Mouse (Mus musculus): ENCODE measurements around the gene Heg1. TPM values are rescaled to one million over a fixed set of nuclear protein-coding genes. Genes with fewer than 3 reads are reported as not detected.

Gene Heg1
- polyA plus RNA-seq, 1 experiment from 2014 or later: 10.2 TPM

DNA sequence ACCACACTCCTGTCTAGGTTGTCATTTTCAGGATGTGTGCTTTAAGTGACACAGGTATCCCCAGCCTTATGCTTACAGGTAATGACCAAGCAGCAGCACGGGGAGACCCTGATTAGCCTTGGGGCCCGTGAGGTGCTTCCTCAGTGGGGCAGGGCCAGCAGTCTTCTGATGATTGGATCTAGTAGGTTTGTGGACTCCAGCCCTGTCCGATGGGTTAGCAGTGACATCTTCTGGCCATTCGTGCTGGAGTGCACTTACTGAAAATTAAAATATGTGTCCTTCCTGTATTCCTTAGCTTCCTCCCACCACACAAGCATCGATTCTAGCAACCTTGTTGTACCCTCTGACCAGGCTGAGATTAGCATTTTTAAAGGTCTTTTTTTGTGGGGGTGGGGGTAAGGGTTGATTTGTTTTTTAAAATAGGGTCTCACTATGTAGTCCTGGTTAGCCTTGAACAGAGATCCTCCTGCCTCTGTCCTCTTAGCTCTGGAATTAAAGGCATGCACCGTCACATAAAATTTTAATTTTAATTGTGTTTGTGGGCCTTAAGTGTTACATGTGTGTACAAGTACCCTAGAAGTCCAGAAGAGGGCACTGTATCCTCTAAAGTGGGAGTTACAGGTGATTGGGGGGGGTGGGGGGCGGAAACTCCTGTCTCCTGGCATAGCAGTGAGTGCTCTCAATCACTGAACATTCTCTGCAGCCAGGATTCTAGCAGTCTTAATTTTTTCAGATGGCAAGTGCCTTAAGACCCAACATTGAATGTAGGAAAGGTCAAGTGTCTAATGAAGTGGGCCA, 60.7 kb downstream of the Heg1 start:
- 48% methylated on average over 7 of the region's 7 CpGs for WGBS
- Histone ChIP-seq H3K4me1 (ENCODE audit: control insufficient read depth, insufficient read depth, low read length) (peaks cover 10% of the 10 kb centered on the region), H3K4me3 (ENCODE audit: low read length) (no peak overlapping the region), H3K9me3 (ENCODE audit: control insufficient read depth, low read length) (no peaks in the 10 kb centered on the region), H3K4me2 (ENCODE audit: low read depth, low read length) (peak overlapping the region; percentile 10; the same call in 1 of the 2 replicates), H3K36me3 (ENCODE audit: control insufficient read depth, insufficient read depth, low read length) (no peaks in the 10 kb centered on the region), H3K27me3 (replicated peaks; ENCODE audit: control insufficient read depth, insufficient read depth, low read length) (no peaks in the 10 kb centered on the region), H3K9ac (ENCODE audit: low read depth, low read length) (no peak overlapping the region), H3K27ac (ENCODE audit: low read length) (peak overlapping the region; percentile 79)
- peak; percentile 51 for ATAC-seq

DNA sequence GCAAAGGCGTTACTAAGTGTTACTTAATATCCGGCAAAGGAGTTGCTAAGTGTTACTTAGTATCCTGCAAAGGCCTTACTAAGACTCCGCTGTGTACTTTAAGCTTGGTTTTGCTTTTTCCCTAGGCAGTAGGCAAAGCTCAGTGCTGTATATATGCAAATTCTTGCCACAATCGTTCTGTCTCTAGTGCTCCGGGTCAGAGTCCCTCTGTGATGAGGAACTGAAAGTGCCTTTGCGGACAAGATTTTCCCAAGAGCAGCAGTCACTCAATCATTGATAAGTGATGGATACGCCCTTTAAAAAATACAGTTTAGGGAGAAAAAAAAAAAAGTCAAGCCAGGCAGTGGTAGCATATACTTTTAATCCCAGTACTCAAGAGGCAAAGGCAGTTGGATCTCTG, 61.3 kb downstream of the Heg1 start:
- Histone ChIP-seq H3K9ac (ENCODE audit: low read depth, low read length) (no peak overlapping the region), H3K4me2 (ENCODE audit: low read depth, low read length) (peak overlapping the region; percentile 10; the same call in 1 of the 2 replicates), H3K36me3 (ENCODE audit: control insufficient read depth, insufficient read depth, low read length) (no peaks in the 10 kb centered on the region), H3K9me3 (ENCODE audit: control insufficient read depth, low read length) (no peaks in the 10 kb centered on the region), H3K4me1 (ENCODE audit: control insufficient read depth, insufficient read depth, low read length) (peaks cover 8% of the 10 kb centered on the region), H3K4me3 (ENCODE audit: low read length) (no peak overlapping the region), H3K27me3 (replicated peaks; ENCODE audit: control insufficient read depth, insufficient read depth, low read length) (no peaks in the 10 kb centered on the region), H3K27ac (ENCODE audit: low read length) (peak overlapping the region; percentile 79)
- peak; percentile 83 for ATAC-seq
- WGBS: 63% methylated on average over 7 of the region's 7 CpGs

DNA sequence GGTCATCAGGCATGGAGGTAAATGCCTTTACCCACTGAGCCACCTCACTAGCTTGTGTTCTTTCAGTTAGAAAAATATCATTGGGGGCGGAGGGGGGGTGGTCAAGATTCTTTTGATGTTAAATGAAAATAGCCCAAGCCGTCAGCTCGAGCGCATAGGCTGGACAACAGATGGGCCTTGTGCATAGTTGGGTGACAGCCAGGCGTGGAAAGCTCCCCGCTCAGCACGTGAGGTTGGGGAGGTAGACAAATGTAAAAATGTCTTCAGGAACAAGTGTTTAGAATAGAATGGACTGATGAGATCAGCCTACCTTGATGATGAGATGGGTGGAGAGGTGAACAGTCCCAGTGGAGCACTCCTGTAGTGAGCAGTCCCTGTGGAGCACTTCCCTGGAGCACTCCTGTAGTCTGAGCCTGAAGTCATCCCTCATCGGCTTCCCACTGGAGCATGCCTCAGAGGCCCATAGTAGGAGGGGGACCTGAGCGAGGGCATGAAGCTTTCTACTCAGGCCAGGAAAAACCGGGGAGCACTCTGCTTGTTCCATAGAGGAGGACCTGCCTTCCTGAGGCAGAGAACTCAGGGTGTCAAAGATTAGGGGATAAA, 62.0 kb downstream of the Heg1 start:
- WGBS: 73% methylated on average over 10 of the region's 10 CpGs
- Histone ChIP-seq H3K27ac (ENCODE audit: low read length) (peak overlapping the region; percentile 23; the same call in 1 of the 2 replicates), H3K27me3 (replicated peaks; ENCODE audit: control insufficient read depth, insufficient read depth, low read length) (no peaks in the 10 kb centered on the region), H3K36me3 (ENCODE audit: control insufficient read depth, insufficient read depth, low read length) (no peaks in the 10 kb centered on the region), H3K9me3 (ENCODE audit: control insufficient read depth, low read length) (no peaks in the 10 kb centered on the region), H3K9ac (ENCODE audit: low read depth, low read length) (no peak overlapping the region), H3K4me2 (ENCODE audit: low read depth, low read length) (no peak overlapping the region), H3K4me3 (ENCODE audit: low read length) (no peak overlapping the region), H3K4me1 (ENCODE audit: control insufficient read depth, insufficient read depth, low read length) (peaks cover 4% of the 10 kb centered on the region)
- no peak for ATAC-seq

DNA sequence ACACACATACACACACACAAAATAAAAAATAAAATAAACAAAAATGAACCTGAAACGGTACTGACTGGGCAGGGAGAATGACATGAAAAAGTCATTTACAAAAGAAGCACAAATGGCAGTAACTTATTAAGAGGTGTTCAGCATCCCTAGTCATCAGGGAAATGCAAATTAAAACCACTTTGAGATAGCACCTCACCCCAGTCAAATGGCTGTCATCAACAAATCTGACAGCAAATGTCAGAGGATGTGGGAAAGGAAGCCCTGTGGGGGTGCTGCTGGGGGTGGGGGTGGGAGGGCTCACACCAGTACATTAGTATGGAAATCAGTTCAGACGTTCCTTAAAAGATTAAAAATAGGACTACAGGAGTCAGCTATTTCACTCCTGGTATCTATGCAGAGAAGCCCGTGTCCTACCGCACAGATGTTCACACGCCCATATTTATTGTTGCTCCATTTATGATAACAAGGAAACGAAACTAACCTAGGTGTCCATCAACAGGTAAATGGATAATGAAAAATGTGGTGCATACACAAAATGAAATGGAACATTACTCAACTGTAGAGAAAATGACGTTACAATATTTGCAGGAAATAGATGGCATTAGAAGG, 63.3 kb downstream of the Heg1 start:
- no peak overlapping the region for H3K4me3 ChIP-seq (ENCODE audit: low read length)
- ATAC-seq: 0 out of 2 replicates have a peak, but pooled peaks have one; percentile 21
- H3K4me2 ChIP-seq (ENCODE audit: low read depth, low read length): no peak overlapping the region
- no peaks in the 10 kb centered on the region for H3K9me3 ChIP-seq (ENCODE audit: control insufficient read depth, low read length)
- no peaks in the 10 kb centered on the region for H3K27me3 ChIP-seq (replicated peaks; ENCODE audit: control insufficient read depth, insufficient read depth, low read length)
- 50% methylated on average over 7 of the region's 7 CpGs for WGBS
- no peaks in the 10 kb centered on the region for H3K36me3 ChIP-seq (ENCODE audit: control insufficient read depth, insufficient read depth, low read length)
- no peak overlapping the region for H3K9ac ChIP-seq (ENCODE audit: low read depth, low read length)
- peaks cover 9% of the 10 kb centered on the region for H3K4me1 ChIP-seq (ENCODE audit: control insufficient read depth, insufficient read depth, low read length)
- peak overlapping the region; percentile 63; the same call in 1 of the 2 replicates for H3K27ac ChIP-seq (ENCODE audit: low read length)

- Histone ChIP-seq H3K4me3 (ENCODE audit: low read length) (no peak overlapping the region), H3K27me3 (replicated peaks; ENCODE audit: control insufficient read depth, insufficient read depth, low read length) (no peaks in the 10 kb centered on the region), H3K36me3 (ENCODE audit: control insufficient read depth, insufficient read depth, low read length) (no peaks in the 10 kb centered on the region), H3K9me3 (ENCODE audit: control insufficient read depth, low read length) (no peaks in the 10 kb centered on the region), H3K4me2 (ENCODE audit: low read depth, low read length) (no peak overlapping the region), H3K9ac (ENCODE audit: low read depth, low read length) (no peak overlapping the region), H3K4me1 (ENCODE audit: control insufficient read depth, insufficient read depth, low read length) (peaks cover 9% of the 10 kb centered on the region), H3K27ac (ENCODE audit: low read length) (peak overlapping the region; percentile 63)
- no peak for ATAC-seq
- WGBS: 84% methylated on average over 2 of the region's 2 CpGs
Measured at GRCm38 (mm10) chr16:33747994-33748393, 63.8 kb downstream of the Heg1 start.

DNA sequence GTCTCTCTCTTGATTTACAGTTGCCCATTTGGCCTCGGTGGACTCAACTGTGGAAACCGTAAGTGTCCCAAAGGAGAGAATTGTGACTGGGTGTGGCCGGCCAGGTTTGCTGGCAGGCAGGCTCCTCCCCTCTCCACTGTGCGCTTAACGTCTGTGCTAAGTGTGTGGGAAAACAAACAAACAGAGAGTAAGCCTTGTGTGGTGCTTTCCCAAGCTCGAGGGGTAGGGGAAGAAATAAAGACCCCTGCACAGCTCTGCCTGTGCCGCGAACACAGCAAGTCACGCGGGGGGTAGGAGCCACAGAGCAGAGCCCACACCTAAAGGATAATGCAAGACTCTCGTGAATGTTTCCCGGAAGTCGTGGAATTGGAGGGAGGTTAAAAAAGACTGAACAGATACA, 67.0 kb downstream of the Heg1 start:
- Histone ChIP-seq H3K4me2 (ENCODE audit: low read depth, low read length) (peak overlapping the region; percentile 51), H3K9ac (ENCODE audit: low read depth, low read length) (peak overlapping the region; percentile 55), H3K4me3 (ENCODE audit: low read length) (peak overlapping the region; percentile 32), H3K27ac (ENCODE audit: low read length) (peak overlapping the region; percentile 75), H3K27me3 (replicated peaks; ENCODE audit: control insufficient read depth, insufficient read depth, low read length) (no peaks in the 10 kb centered on the region), H3K4me1 (ENCODE audit: control insufficient read depth, insufficient read depth, low read length) (peaks cover 5% of the 10 kb centered on the region), H3K36me3 (ENCODE audit: control insufficient read depth, insufficient read depth, low read length) (peaks cover 2% of the 10 kb centered on the region; the same call in 1 of the 2 replicates), H3K9me3 (ENCODE audit: control insufficient read depth, low read length) (no peaks in the 10 kb centered on the region)
- WGBS: 32% methylated on average over 13 of the region's 13 CpGs
- ATAC-seq: peak; percentile 56

- WGBS: 53% methylated on average over 12 of the region's 12 CpGs
- Histone ChIP-seq H3K4me1 (ENCODE audit: control insufficient read depth, insufficient read depth, low read length) (peaks cover 5% of the 10 kb centered on the region), H3K4me3 (ENCODE audit: low read length) (peak overlapping the region; percentile 32), H3K27ac (ENCODE audit: low read length) (peak overlapping the region; percentile 75), H3K9me3 (ENCODE audit: control insufficient read depth, low read length) (no peaks in the 10 kb centered on the region), H3K36me3 (ENCODE audit: control insufficient read depth, insufficient read depth, low read length) (peaks cover 2% of the 10 kb centered on the region; the same call in 1 of the 2 replicates), H3K27me3 (replicated peaks; ENCODE audit: control insufficient read depth, insufficient read depth, low read length) (no peaks in the 10 kb centered on the region), H3K4me2 (ENCODE audit: low read depth, low read length) (peak overlapping the region; percentile 51), H3K9ac (ENCODE audit: low read depth, low read length) (peak overlapping the region; percentile 55)
- peak; percentile 39 for ATAC-seq
Measured at GRCm38 (mm10) chr16:33751590-33751989, 67.4 kb downstream of the Heg1 start.

GRCm38 (mm10) chr16:33752904-33753578, 68.9 kb downstream of the Heg1 start:
- H3K9ac ChIP-seq (ENCODE audit: low read depth, low read length): peak overlapping the region; percentile 55
- ATAC-seq: peak; percentile 89
- peak overlapping the region; percentile 95 for H3K27ac ChIP-seq (ENCODE audit: low read length)
- peaks cover 2% of the 10 kb centered on the region; the same call in 1 of the 2 replicates for H3K36me3 ChIP-seq (ENCODE audit: control insufficient read depth, insufficient read depth, low read length)
- peak overlapping the region; percentile 26; the same call in 1 of the 2 replicates for H3K4me2 ChIP-seq (ENCODE audit: low read depth, low read length)
- no peaks in the 10 kb centered on the region for H3K27me3 ChIP-seq (replicated peaks; ENCODE audit: control insufficient read depth, insufficient read depth, low read length)
- WGBS: 65% methylated on average over 8 of the region's 8 CpGs
- peak overlapping the region; percentile 5 for H3K4me3 ChIP-seq (ENCODE audit: low read length)
- no peaks in the 10 kb centered on the region for H3K9me3 ChIP-seq (ENCODE audit: control insufficient read depth, low read length)
- peaks cover 5% of the 10 kb centered on the region; the same call in 1 of the 2 replicates for H3K4me1 ChIP-seq (ENCODE audit: control insufficient read depth, insufficient read depth, low read length)
